Mouse (Mus musculus): ENCODE data around the gene Lrrc8d.

- TF ChIP-seq CTCF (IDR thresholded peaks at IDR 0.05; ENCODE audit: borderline replicate concordance, insufficient read depth, low read length) (no peak), POLR2A (IDR thresholded peaks at IDR 0.05; ENCODE audit: low read depth, low read length) (no peak)
Observed at GRCm38 (mm10) chr5:105832140-105832539, 132.4 kb downstream of the Lrrc8d start.

Measured in embryonic fibroblast, embryonic 13.5 days (primary cell).